Mouse (Mus musculus): ENCODE measurements around the gene Nprl3. TPM values are rescaled to one million over a fixed set of nuclear protein-coding genes. Genes with fewer than 3 reads are reported as not detected.
A peak's percentile ranks its signal among the peaks of the same experiment; 100 is the strongest.
"Not testable (repeated sequence)": the region's sequence is repeated elsewhere in the genome, so short reads cannot be mapped to it uniquely, and the experiment has no call there.

The Nprl3 gene
- total RNA-seq, 2 experiments from 2014 or later = 16.2 to 17.2 TPM

- ATAC-seq (replicated peaks; ENCODE audit: poor library complexity) = no peak
These were observed 17.7 kb upstream of the Nprl3 start for GRCm38 (mm10) chr11:32285031-32285775.

- not testable (repeated sequence) for ATAC-seq (replicated peaks; ENCODE audit: poor library complexity)
These were observed 17.1 kb upstream of the Nprl3 start for GRCm38 (mm10) chr11:32284582-32284981.

- ATAC-seq (replicated peaks; ENCODE audit: poor library complexity) = peak; percentile 78
These were observed 15.7 kb upstream of the Nprl3 start, which contains the start of gene Hba-a1 for GRCm38 (mm10) chr11:32283091-32283777. Hba-a1 (plus strand) TSS chr11:32283511.

- ATAC-seq (replicated peaks; ENCODE audit: poor library complexity) = no peak
These were observed 14.1 kb upstream of the Nprl3 start for GRCm38 (mm10) chr11:32281416-32282144.

GRCm38 (mm10) chr11:32280646-32281045 is 13.1 kb upstream of the Nprl3 start:
- ATAC-seq (replicated peaks; ENCODE audit: poor library complexity) = no peak

GRCm38 (mm10) chr11:32278458-32278957 is 11.0 kb upstream of the Nprl3 start:
- ATAC-seq (replicated peaks; ENCODE audit: poor library complexity) = no peak

- no peak for ATAC-seq (replicated peaks; ENCODE audit: poor library complexity)
These were observed 10.4 kb upstream of the Nprl3 start for GRCm38 (mm10) chr11:32277736-32278457.

- no peak for ATAC-seq (replicated peaks; ENCODE audit: poor library complexity)
These were observed 8.8 kb upstream of the Nprl3 start, which contains the start of gene Hba-x for GRCm38 (mm10) chr11:32276347-32276746. Hba-x (plus strand) TSS chr11:32276400.

GRCm38 (mm10) chr11:32271178-32271577 is 3.7 kb upstream of the Nprl3 start:
- ATAC-seq (replicated peaks; ENCODE audit: poor library complexity) = no peak

GRCm38 (mm10) chr11:32268952-32269351 is 1.4 kb upstream of the Nprl3 start:
- peak; percentile 63 for ATAC-seq (replicated peaks; ENCODE audit: poor library complexity)

GRCm38 (mm10) chr11:32267964-32268363 is 457 bp upstream of the Nprl3 start:
- no peak for ATAC-seq (replicated peaks; ENCODE audit: poor library complexity)

- ATAC-seq (replicated peaks; ENCODE audit: poor library complexity) = no peak
These were observed 731 bp downstream of the Nprl3 start for GRCm38 (mm10) chr11:32266776-32267175.

- no peak for ATAC-seq (replicated peaks; ENCODE audit: poor library complexity)
These were observed 1.3 kb downstream of the Nprl3 start for GRCm38 (mm10) chr11:32266194-32266593.

GRCm38 (mm10) chr11:32265117-32265738 is 2.3 kb downstream of the Nprl3 start:
- ATAC-seq (replicated peaks; ENCODE audit: poor library complexity) = peak; percentile 63

- ATAC-seq (replicated peaks; ENCODE audit: poor library complexity) = no peak
These were observed 4.7 kb downstream of the Nprl3 start for GRCm38 (mm10) chr11:32262674-32263415.

- no peak for ATAC-seq (replicated peaks; ENCODE audit: poor library complexity)
These were observed 10.9 kb downstream of the Nprl3 start for GRCm38 (mm10) chr11:32256566-32256965.

- peak; percentile 90 for ATAC-seq (replicated peaks; ENCODE audit: poor library complexity)
These were observed 11.4 kb downstream of the Nprl3 start for GRCm38 (mm10) chr11:32256146-32256545.

- ATAC-seq (replicated peaks; ENCODE audit: poor library complexity) = no peak
These were observed 14.4 kb downstream of the Nprl3 start for GRCm38 (mm10) chr11:32253121-32253520.
